Mouse (Mus musculus): ENCODE results near the gene Fbxo44.

DNA sequence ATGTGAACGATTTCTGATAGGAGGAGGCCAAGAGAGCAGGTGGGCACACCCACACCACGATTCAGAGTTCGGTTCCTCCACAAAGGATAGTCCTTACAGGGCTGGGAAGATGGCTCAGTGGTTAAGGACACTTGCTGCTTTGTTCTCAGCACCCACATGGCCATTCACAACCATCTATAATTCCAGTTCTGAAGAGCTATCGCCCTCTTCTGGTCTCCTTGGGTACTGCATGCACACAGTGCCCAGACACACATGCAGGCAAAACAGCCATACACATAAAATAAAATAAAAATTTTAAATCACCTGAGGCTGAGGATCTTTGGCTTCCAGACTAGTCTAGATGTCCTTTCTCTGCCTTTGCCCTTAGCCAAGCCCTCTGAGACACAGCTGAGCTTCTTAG lies 42.9 kb downstream of the Fbxo44 start:
- TF ChIP-seq CTCF (IDR thresholded peaks at IDR 0.05; ENCODE audit: borderline replicate concordance, control insufficient read depth, extremely low read depth, insufficient read depth, low read length, poor library complexity) = no peak
- no peak for TF ChIP-seq POLR2A (IDR thresholded peaks at IDR 0.05; ENCODE audit: control insufficient read depth, extremely low read depth, insufficient read depth, low read length, poor library complexity)
